Mouse (Mus musculus): ENCODE data around the gene Atn1.
A peak's percentile ranks its signal among the peaks of the same experiment; 100 is the strongest.

The Atn1 gene

DNA sequence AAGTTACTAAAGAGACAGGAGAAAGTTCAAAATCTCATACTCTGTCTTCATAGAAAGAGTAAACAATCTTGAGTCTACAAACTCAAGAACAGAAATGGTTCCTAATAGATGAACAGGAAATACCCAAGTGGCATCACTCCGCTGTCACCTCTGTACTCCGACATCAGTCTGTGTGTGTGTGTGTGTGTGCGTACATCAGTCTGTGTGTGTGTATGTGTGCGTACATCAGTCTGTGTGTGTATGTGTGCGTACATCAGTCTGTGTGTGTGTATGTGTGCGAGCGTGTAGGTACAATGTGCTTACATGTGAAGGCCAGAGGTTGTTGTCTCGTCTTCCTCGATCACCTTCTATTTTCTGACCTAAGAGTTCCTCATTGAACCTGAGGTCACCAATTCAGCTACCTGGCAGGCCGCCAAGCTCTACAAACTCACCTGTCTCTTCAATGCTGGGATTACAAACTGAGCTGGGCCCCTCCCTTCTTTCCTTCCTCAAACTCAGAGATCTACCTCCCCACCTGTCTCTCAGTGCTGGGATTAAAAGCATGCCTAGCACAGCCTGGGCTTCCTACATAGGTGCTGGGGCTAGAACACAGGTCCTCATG is 47.9 kb downstream of the Atn1 start:
- no peak for DNase-seq

DNA sequence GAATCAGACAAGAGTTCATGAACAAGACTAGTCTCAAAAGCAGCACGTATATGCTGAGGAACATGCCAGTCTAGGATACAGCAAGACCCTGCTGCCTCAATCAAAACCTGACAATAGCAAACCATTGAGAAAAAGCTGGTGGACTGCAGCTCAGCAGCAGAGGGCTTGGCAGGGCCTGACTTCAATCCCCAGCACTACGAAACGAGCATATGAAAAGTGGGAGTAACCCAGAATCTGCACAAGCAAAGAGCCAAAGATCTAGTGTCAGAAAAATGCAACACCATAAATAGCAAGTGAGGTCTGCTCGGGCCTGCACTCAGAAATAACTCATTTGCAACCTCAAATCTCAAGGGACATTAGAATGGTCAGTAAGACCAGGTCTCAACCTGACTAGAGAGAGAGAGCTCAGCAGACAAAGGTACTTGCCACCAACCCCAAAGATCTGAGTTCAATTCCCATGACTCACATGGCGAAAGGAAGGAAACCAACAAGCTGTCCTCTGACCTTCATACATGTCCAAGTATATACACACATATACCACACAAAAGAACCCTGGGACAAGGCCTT is 50.2 kb downstream of the Atn1 start:
- no peak for DNase-seq

- no peak for DNase-seq
These were observed 51.9 kb downstream of the Atn1 start for GRCm38 (mm10) chr6:124704417-124704816.

GRCm38 (mm10) chr6:124703789-124704188 is 52.5 kb downstream of the Atn1 start:
- no peak for DNase-seq

DNA sequence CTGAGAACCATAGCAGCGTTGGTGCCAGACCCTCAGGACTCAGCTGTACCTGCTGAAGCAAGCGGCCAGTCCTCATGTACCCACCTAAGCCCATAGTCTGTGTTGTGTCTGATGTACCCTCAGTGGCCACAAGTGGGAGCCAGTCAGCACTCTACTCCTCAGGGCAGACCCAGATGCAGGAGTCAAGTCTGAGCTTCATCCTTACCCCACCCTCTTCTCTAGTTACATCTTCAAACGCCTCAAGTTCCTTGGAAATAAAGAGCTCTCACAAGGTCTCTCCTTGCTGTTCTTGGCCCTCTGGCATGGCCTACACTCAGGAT is 53.6 kb downstream of the Atn1 start:
- peak; percentile 84 for DNase-seq

DNA sequence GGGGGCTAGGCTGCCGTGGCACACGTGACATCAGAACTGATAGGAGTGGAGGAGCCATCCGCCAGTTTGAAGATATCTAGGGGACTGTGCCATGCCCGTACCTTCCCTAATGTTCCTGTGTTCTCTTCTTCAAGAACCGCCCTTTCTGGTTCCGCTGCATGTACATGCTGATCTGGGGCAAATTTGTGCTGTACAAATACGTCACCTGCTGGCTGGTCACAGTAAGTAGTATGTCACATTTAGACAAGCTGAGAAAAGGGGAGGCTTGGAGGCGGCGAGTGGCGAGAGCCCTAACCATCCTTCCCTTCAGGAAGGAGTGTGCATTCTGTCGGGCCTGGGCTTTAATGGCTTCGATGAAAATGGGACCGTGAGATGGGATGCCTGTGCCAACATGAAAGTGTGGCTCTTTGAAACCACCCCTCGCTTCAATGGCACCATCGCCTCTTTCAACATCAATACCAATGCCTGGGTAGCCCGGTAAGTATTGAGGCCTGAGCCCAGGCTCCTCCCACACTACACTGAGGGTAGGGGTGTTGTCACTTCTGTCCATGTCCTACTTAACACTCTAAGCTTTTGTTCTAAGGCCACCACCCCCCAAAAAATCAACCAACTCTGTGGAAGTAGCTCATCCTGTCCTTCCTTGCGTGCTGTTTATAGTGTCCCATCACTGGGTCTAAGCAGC is 54.1 kb downstream of the Atn1 start:
- DNase-seq = no peak

- DNase-seq = peak; percentile 51 to 60
These were observed 55.0 kb downstream of the Atn1 start for GRCm38 (mm10) chr6:124701338-124701737.

DNA sequence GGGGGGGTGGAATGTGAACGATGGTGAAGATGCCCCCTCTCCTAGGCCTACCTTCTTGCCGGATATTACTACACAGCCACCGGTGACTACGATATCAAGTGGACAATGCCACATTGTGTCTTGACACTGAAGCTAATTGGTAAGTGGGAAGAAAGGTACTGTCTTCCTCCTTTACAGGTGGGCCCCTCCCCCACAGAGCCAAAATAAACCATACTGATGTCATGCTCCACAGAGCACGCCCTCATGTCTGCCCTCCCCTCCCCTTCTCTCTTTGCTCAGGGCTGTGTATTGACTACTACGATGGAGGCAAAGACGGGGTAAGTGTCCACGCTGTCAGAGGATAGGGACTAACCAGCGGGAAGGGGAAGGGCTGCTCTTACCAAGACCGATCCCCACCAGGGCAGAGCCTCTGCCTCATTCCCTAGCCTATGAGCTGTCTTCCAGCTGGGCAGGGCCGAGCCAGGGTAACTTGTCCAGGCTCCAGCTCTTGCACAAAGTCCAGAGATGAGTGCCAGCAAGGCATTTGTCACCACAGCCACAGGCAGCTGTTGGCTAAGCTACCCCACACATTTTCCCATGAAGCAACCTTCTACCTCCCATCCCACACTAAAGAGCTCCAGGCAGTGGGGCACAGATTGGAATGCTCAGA is 56.2 kb downstream of the Atn1 start:
- DNase-seq = no peak

- no peak for DNase-seq
These were observed 57.0 kb downstream of the Atn1 start for GRCm38 (mm10) chr6:124699366-124699765.

DNA sequence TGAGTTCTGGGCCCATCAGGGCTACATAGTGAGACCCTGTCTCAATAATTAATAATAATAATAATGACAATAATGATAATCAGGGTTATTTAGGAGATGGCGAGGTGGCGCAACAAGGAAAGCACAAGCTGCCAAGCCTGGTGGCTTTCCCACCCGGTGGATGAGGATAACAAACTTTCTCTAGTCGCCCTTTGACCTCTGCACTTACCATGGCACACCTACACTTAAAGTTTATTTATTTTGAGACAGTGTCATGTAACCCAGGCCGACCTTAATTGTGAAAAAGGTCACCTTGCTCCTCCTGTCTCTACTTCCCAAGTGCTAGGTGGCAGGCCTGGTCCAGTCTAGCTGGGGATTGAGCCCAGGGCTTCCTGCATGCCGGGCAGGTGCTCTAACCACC is 57.6 kb downstream of the Atn1 start:
- no peak for DNase-seq

DNA sequence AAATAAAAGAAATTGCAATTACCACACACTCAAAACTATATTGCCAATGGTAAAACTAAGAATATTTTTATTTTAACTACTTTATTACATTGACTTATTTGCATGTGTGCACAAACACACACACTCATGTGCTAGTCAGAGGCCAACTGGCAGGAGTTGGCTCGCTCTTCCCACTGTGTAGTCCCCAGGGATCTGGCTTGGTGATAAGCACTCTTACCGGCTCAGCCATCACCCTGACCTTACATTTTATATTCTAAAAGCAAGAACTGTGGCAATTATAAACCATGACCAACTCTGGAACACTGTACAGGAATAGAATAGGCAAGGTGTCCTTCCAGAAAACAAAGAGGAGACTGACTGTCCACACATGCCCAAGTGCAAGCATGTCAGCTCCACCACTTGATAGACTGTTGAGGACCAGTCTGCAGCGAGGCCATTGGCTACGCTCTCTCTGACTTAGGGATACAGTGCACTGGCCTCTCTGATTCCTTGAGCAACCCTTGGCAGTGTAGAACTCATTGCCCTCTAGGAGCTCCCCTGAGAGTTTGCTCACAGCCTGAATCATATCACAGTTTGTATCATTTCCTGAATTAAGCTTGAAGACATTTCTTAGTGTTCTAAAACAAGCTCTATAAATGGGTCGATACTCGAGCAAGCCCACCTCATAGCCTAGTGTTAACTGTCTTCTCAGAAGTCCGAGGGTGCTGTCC is 59.7 kb downstream of the Atn1 start:
- DNase-seq = no peak

DNA sequence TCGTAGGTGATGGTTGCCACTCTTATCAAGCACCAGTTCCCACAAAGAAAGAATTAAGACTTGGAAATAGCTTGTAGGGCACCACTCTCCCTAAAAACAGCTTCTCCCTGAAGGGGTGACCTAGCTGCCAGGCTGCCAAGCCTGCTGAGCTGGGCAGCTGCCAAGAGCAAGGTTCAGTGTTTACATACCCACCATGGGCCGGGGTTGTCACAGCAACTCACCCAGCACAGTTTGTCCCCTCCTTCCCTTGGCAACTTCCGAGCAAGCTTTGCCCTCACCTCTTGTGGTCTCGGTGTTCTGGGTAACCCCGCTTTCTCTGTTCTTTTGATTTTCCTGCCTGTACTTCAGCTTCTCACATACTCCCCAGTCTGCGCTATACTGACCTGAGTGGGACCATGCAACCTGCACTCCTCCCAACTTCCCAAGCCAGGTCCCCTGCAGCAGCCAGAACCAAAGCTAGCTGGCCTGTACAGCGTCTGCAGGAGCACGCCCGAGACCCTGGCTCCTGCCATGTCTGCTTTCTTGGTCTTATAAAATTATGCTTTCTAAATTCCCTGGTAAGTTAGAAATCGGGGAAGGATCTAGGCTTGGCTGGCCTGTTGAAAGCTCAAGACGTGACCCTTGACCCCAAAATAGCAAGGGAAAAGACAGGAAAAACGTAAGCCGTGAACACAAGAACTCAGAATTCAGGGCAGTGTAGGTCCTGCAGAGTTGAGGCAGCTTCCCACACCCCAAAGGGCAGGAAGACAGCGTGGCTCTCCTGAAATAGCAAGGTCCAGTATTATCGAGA is 62.0 kb downstream of the Atn1 start:
- DNase-seq = peak; percentile 57 to 70

GRCm38 (mm10) chr6:124693243-124693981 is 62.9 kb downstream of the Atn1 start:
- DNase-seq = no peak
